Mouse (Mus musculus) C3H10T1/2 (cell line): ENCODE data around the gene Bicd1. TPM values are rescaled to one million over a fixed set of nuclear protein-coding genes. Genes with fewer than 3 reads are reported as not detected.

Source experiments
- polyA plus RNA-seq, 2 experiments: library from polyadenylated mRNA; unstranded; fragments of >200 nt; fragmentation: generic; extraction: Trizol; gene quantifications; one replicate each; pipeline ENCODE4 v1.2.1; 2012; ENCODE audit warnings: missing spikeins in 2 of 2

The Bicd1 gene
- under 1 TPM; 0.06 to 0.26 TPM for polyA plus RNA-seq

GRCm38 (mm10) chr6:149408833-149409332 lies at the start of gene Bicd1:
TSS of gene Bicd1 (plus strand) at chr6:149408886.

Other genes starting within 250 kb of the Bicd1 start
- gene Amn1, start 220.2 kb upstream of the Bicd1 start, polyA plus RNA-seq, result 1 to 10 TPM in 1 of 2 experiments, under 1 TPM in 1; 0.50 to 8.9 TPM
- gene Resf1, start 99.5 kb upstream of the Bicd1 start, polyA plus RNA-seq, result 1 to 10 TPM in 1 of 2 experiments, under 1 TPM in 1; 0.47 to 5.0 TPM